Mouse (Mus musculus): ENCODE results near the gene Kcnk7.

- no peak for TF ChIP-seq CTCF (IDR thresholded peaks at IDR 0.05)
- peak; percentile 10; the same call in 1 of the 2 replicates for TF ChIP-seq POLR2A (IDR thresholded peaks at IDR 0.05; ENCODE audit: insufficient read depth, low read depth, low read length)
Observed at GRCm38 (mm10) chr19:5691601-5692000, 12.6 kb upstream of the Kcnk7 start.

Data from heart, adult 2 months (tissue).